In the genomic region with DNA sequence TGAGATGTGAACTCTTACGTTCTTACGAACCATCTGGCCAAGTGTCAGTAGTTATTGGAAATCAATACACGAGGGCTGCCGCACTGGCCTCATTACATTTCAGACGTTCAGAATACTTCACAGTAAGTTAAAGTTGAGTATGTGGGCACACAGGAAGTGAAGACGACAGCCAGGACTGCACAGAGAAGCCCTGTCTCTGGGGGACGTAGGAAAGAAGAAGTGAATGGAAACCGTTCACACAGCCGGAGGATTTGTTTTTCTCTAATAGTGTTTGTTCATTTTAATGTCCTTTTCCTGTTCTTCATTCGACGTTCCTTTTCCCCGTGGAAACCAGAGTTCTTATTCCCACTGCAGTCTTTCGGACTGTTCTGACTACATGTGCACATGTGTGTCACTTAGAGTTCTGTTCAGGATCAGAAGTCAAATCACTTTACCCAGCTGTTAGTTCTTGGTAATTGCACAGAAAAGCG, we compare ENCODE assay signal across 14 mouse cellular contexts. TPM values are rescaled to one million over a fixed set of nuclear protein-coding genes. Genes with fewer than 3 reads are reported as not detected.
A peak's percentile ranks its signal among the peaks of the same experiment; 100 is the strongest.
DNase-seq lines count a peak whose midpoint lies in the region; ATAC-seq and TF ChIP-seq lines count a peak whose summit lies in the region.
"Had no signal": no experiment of that assay in that cellular context is flagged by ENCODE, and none has a peak within 500 bp of the region (broad histone marks: within the 10 kb centered on the region; RNA-seq: fewer than 3 reads in every experiment).

No protein-coding gene starts in this region.

- intact Hi-C loops in heart, adult 2 months (cut with DNase I) = no loop called here

- TF ChIP-seq POLR2A in heart, adult 2 months (IDR thresholded peaks at IDR 0.05; ENCODE audit: insufficient read depth, low read depth, low read length) = no peak
- TF ChIP-seq POLR2A in bone marrow, adult 2 months (IDR thresholded peaks at IDR 0.05; ENCODE audit: borderline replicate concordance, control insufficient read depth, low read depth, low read length) = no peak

- H3K4me1 ChIP-seq in heart, embryonic 15.5 days (replicated peaks) = peaks cover 15% of the 10 kb centered on the region
- peaks cover 7% of the 10 kb centered on the region for H3K4me1 ChIP-seq in heart, adult 2 months (ENCODE audit: control insufficient read depth, insufficient read depth, low read length)
- H3K4me1 ChIP-seq in bone marrow, adult 2 months (ENCODE audit: control insufficient read depth, insufficient read depth, low read length) = peaks cover 4% of the 10 kb centered on the region
- H3K4me1 ChIP-seq in intestine, embryonic 14.5 days (replicated peaks; ENCODE audit: control insufficient read depth, insufficient read depth, low read length) = peaks cover 10% of the 10 kb centered on the region
- H3K4me1 ChIP-seq in kidney, embryonic 14.5 days (ENCODE audit: control insufficient read depth, insufficient read depth, low read length) = no peaks in the 10 kb centered on the region

- no peaks in the 10 kb centered on the region for H3K36me3 ChIP-seq in heart, embryonic 15.5 days
- peaks cover 6% of the 10 kb centered on the region for H3K36me3 ChIP-seq in heart, adult 2 months (ENCODE audit: control insufficient read depth, insufficient read depth, low read length)
- H3K36me3 ChIP-seq in intestine, embryonic 14.5 days (ENCODE audit: control insufficient read depth, insufficient read depth, low read length) = no peaks in the 10 kb centered on the region
- no peaks in the 10 kb centered on the region for H3K36me3 ChIP-seq in kidney, embryonic 14.5 days (ENCODE audit: control insufficient read depth, insufficient read depth, low read length)

- H3K27ac ChIP-seq in heart, embryonic 15.5 days = peak overlapping the region; percentile 33; the same call in 1 of the 2 replicates
- no peak overlapping the region for H3K27ac ChIP-seq in heart, adult 2 months
- peak overlapping the region; percentile 34; the same call in 1 of the 2 replicates for H3K27ac ChIP-seq in bone marrow, adult 2 months (ENCODE audit: control insufficient read depth, insufficient read depth, low read depth, low read length, poor library complexity)
- H3K27ac ChIP-seq in intestine, embryonic 14.5 days (ENCODE audit: low read depth) = peak overlapping the region; percentile 29
- no peak overlapping the region for H3K27ac ChIP-seq in kidney, embryonic 14.5 days (ENCODE audit: low read depth, low read length)
- H3K27ac ChIP-seq: liver, embryonic 14.5 days had no signal

- no peaks in the 10 kb centered on the region for H3K27me3 ChIP-seq in heart, embryonic 15.5 days
- no peaks in the 10 kb centered on the region for H3K27me3 ChIP-seq in heart, adult 2 months (ENCODE audit: control insufficient read depth, insufficient read depth, low read length)
- H3K27me3 ChIP-seq in intestine, embryonic 14.5 days (replicated peaks; ENCODE audit: control insufficient read depth, insufficient read depth, low read length) = no peaks in the 10 kb centered on the region
- no peaks in the 10 kb centered on the region for H3K27me3 ChIP-seq in kidney, embryonic 14.5 days (ENCODE audit: control insufficient read depth, insufficient read depth, low read length)

- WGBS in heart, embryonic 15.5 days = 66% methylated on average over 14 of the region's 14 CpGs
- 46% methylated on average over 14 of the region's 14 CpGs for WGBS in heart, adult 2 months
- WGBS in bone marrow, adult 2 months = 31% methylated on average over 14 of the region's 14 CpGs
- 53% methylated on average over 14 of the region's 14 CpGs for WGBS in intestine, embryonic 14.5 days
- 69% methylated on average over 14 of the region's 14 CpGs for WGBS in kidney, embryonic 14.5 days

- 0 out of 2 replicates have a peak overlapping the region, but pooled peaks have one; percentile 6 for H3K4me2 ChIP-seq in heart, embryonic 15.5 days
- H3K4me2 ChIP-seq in intestine, embryonic 14.5 days (ENCODE audit: low read length) = peak overlapping the region; percentile 15; the same call in 1 of the 2 replicates
- no peak overlapping the region for H3K4me2 ChIP-seq in kidney, embryonic 14.5 days (replicated peaks; ENCODE audit: low read depth, low read length)

- H3K79me2 ChIP-seq in heart, adult 2 months (replicated peaks; ENCODE audit: control insufficient read depth, insufficient read depth, low read length) = peaks cover 1% of the 10 kb centered on the region; the same call in 1 of the 2 replicates

- DNase-seq in heart, adult 2 months = no peak
- DNase-seq in A20 (ENCODE audit: low read depth, low spot score) = peak; percentile 65
- no peak for DNase-seq in intestine, embryonic 14.5 days (ENCODE audit: low spot score)
- no peak for DNase-seq in kidney, postnatal 14 days
- no peak for DNase-seq in T-cell, adult 2 months (ENCODE audit: low spot score)

- no peak overlapping the region for H3K4me3 ChIP-seq in heart, embryonic 15.5 days
- no peak overlapping the region for H3K4me3 ChIP-seq in heart, adult 2 months
- H3K4me3 ChIP-seq in bone marrow, adult 2 months (replicated peaks; ENCODE audit: control insufficient read depth, low read depth, low read length) = no peak overlapping the region
- no peak overlapping the region for H3K4me3 ChIP-seq in intestine, embryonic 14.5 days (ENCODE audit: low read depth, low read length)
- H3K4me3 ChIP-seq in kidney, embryonic 14.5 days (ENCODE audit: low read length) = no peak overlapping the region

- no peak for TF ChIP-seq EP300 in heart, adult 2 months (IDR thresholded peaks at IDR 0.05; ENCODE audit: insufficient read depth, low read depth, low read length)

- H3K9me3 ChIP-seq in heart, embryonic 15.5 days (replicated peaks) = no peaks in the 10 kb centered on the region
- no peaks in the 10 kb centered on the region for H3K9me3 ChIP-seq in intestine, embryonic 14.5 days (ENCODE audit: control insufficient read depth, low read length)
- H3K9me3 ChIP-seq in kidney, embryonic 14.5 days (ENCODE audit: control insufficient read depth, low read length) = no peaks in the 10 kb centered on the region
- H3K9me3 ChIP-seq: G1E had no signal

- H3K9ac ChIP-seq in heart, embryonic 15.5 days = no peak overlapping the region
- H3K9ac ChIP-seq in heart, adult 2 months (ENCODE audit: low read depth, low read length) = no peak overlapping the region
- no peak overlapping the region for H3K9ac ChIP-seq in intestine, embryonic 14.5 days (ENCODE audit: low read length)
- H3K9ac ChIP-seq in kidney, embryonic 14.5 days (ENCODE audit: low read depth, low read length) = no peak overlapping the region
- H3K9ac ChIP-seq: liver, embryonic 14.5 days had no signal

- no peak for TF ChIP-seq CTCF in heart, adult 2 months (IDR thresholded peaks at IDR 0.05)
- no peak for TF ChIP-seq CTCF in bone marrow, adult 2 months (IDR thresholded peaks at IDR 0.05; ENCODE audit: control insufficient read depth, insufficient read depth, low read length)

- no peak for ATAC-seq in heart, embryonic 15.5 days (replicated peaks; ENCODE audit: insufficient number of reproducible peaks, insufficient read depth, low FRiP score, low read depth)
- peak; percentile 1; the same call in 1 of the 2 replicates for ATAC-seq in intestine, embryonic 14.5 days (replicated peaks; ENCODE audit: low FRiP score, low TSS enrichment, low read depth)
- ATAC-seq in kidney, embryonic 14.5 days (ENCODE audit: low FRiP score, low TSS enrichment) = no peak

RNA-seq across cellular contexts. Expression of a gene that starts 27.2 kb away (rescaled TPM):
- 5.2 and 7.5 TPM in 2 replicates for polyA plus RNA-seq in heart, embryonic 15.5 days (2015; fragmentation: Nextera tagmentation; extraction: Ambion mirVana)
- total RNA-seq in heart, adult 2 months (2021) = 1 to 10 TPM; 8.4 to 8.5 TPM
- polyA plus RNA-seq in heart, adult 2 months (2012; rRNA removed) = 4.0 and 6.9 TPM in 2 replicates
- polyA plus RNA-seq in bone marrow, adult 2 months (2011; ENCODE audit: insufficient read depth, insufficient read length, low replicate concordance, missing spikeins) = 10.9 and 12.4 TPM in 2 replicates
- 7.3 and 8.2 TPM in 2 replicates for polyA plus RNA-seq in intestine, embryonic 14.5 days (2014; fragmentation: Nextera tagmentation; extraction: Ambion mirVana)
- polyA plus RNA-seq in kidney, embryonic 14.5 days (2014; fragmentation: Nextera tagmentation; extraction: Ambion mirVana) = 5.2 and 9.8 TPM in 2 replicates

RNA-seq across cellular contexts. Expression of a gene that starts 47.2 kb away (rescaled TPM):
- polyA plus RNA-seq in heart, embryonic 15.5 days (2015; fragmentation: Nextera tagmentation; extraction: Ambion mirVana) = not detected in 2 replicates
- total RNA-seq in heart, adult 2 months (2021) = not detected
- polyA plus RNA-seq in heart, adult 2 months (2012; rRNA removed) = not detected in 2 replicates
- not detected in 2 replicates for polyA plus RNA-seq in bone marrow, adult 2 months (2011; ENCODE audit: insufficient read depth, insufficient read length, low replicate concordance, missing spikeins)
- not detected in 2 replicates for polyA plus RNA-seq in intestine, embryonic 14.5 days (2014; fragmentation: Nextera tagmentation; extraction: Ambion mirVana)
- polyA plus RNA-seq in kidney, embryonic 14.5 days (2014; fragmentation: Nextera tagmentation; extraction: Ambion mirVana) = not detected in 2 replicates
- total RNA-seq: adrenal gland, postnatal 4 days; layer of hippocampus, adult 18-20 months had no signal
- polyA plus RNA-seq: embryonic facial prominence, embryonic 11.5 days; G1E; liver, embryonic 14.5 days; midbrain, embryonic 16.5 days had no signal

Comparison
In these comparisons a context has a peak if more than half of its experiments do, and no peak if none do; other contexts are left out.
1. H3K27ac ChIP-seq: peak in heart, embryonic 15.5 days (single experiment), bone marrow, adult 2 months (single experiment) and intestine, embryonic 14.5 days (single experiment); none in heart, adult 2 months (single experiment) and kidney, embryonic 14.5 days (single experiment).